Mouse (Mus musculus) C2C12 (cell line): ENCODE results near the gene Ly6g5c.

ENCODE experiments used
- CEBPB ChIP-seq: IDR thresholded peaks from one replicate; pipeline ENCODE4 v1.6.1; 2011; ENCODE audit warnings: low read depth, mild to moderate bottlenecking, control low read depth, moderate library complexity
- CTCF ChIP-seq: IDR thresholded peaks from one replicate; pipeline ENCODE4 v1.5.1; 2011; ENCODE audit not compliant: control insufficient read depth, insufficient read depth, insufficient read length
- MYOG ChIP-seq: IDR thresholded peaks from one replicate; pipeline ENCODE4 v1.6.1; 2011; ENCODE audit not compliant: control insufficient read depth, insufficient read length; ENCODE audit errors: extremely low read depth
- USF1 ChIP-seq: IDR thresholded peaks from one replicate; pipeline ENCODE4 v1.6.1; 2011; ENCODE audit warnings: low read depth, mild to moderate bottlenecking, control low read depth, moderate library complexity

- no peak for TF ChIP-seq CTCF
- no peak for TF ChIP-seq USF1
- TF ChIP-seq CEBPB = no peak
- TF ChIP-seq MYOG = no peak
Observed at GRCm38 (mm10) chr17:35063466-35063865, 44.6 kb upstream of the Ly6g5c start.
